Mouse (Mus musculus) kidney, postnatal 14 days (tissue): ENCODE data around the gene Nr3c2.
A peak's percentile ranks its signal among the peaks of the same experiment; 100 is the strongest.

Experiments
- DNase-seq: peaks from one replicate; pipeline ENCODE4 v3.0.0; 2022; ENCODE audit warnings: mixed read lengths

Nr3c2 gene

DNA sequence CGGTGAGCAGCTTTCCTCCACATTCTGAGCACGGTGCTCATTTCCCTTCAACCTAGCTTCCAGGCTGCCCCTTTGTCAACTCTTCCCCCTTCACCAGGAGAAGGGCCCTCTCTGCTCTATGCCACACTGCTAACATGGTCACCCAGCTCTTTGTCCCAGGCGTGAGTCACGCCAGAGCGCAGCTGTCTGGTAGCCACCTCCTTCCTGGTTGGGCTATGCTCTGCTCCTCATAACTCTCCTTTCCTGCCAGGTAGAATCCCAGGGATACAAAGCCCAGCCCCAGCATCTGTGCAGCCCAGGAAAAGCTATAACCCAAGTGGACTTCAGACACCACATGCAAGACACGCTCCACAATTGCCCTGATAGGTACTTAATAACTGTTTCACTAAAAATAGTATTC is 362.0 kb downstream of the Nr3c2 start:
- DNase-seq, result peak; percentile 11

DNA sequence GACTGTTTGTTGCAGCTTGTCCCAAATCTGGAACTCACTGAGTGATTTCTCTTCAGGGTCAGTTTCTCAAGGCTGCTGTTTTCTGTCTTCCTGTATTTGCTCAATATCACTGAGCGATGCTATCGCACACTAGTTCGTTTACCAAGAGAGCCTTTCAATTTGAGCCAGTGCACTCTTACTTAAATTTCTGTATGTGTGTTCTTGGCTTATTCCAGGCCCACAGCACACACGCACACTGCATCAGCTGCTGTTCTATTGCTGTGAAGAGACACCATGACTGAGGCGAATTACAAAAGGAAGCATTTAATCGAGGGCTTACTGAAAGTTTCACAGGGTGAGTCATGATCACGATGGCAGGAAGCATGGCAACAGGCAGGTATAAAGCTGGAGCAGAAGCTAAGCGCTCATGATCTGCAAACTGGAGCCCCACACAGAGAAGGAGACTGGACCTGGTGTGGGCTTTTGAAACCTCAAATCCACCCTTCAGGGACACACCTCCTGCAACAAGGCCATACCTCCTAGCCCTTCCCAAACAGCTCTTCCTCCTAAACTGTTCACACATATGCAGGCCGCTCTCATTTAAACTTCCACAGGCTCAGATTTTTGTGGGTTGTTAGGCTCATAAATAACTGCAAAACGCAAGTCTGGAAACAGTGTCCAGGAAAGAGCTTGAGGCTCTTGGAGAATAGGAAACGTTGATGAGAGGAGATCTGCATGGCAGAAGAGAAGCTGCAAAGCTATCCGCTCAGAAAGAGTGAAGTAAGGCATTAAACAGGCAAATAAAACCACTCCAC is 363.2 kb downstream of the Nr3c2 start:
- no peak for DNase-seq

DNA sequence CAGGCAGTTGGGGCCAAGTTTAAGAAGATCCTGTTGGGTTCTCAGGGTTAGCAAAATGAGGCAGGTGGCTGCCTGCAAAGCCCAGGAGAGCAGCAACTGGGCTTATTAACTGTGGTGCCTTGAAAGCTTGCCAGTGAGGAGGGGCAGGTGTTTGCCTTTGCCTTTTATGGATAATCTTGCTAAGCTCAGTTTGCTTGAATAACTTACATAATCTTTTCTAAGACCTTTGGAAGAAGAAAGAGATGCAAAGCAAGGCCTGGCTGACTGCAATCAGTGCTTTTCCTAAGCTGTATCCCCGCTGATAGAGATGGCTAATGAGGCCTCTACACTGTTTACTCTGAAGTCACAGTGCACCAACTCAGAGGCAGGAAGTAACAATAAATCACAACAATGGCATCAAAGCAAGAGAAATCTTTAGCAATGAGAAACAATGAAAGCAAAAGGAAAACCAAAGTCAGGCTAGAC is 368.7 kb downstream of the Nr3c2 start:
- peak; percentile 67 for DNase-seq

DNA sequence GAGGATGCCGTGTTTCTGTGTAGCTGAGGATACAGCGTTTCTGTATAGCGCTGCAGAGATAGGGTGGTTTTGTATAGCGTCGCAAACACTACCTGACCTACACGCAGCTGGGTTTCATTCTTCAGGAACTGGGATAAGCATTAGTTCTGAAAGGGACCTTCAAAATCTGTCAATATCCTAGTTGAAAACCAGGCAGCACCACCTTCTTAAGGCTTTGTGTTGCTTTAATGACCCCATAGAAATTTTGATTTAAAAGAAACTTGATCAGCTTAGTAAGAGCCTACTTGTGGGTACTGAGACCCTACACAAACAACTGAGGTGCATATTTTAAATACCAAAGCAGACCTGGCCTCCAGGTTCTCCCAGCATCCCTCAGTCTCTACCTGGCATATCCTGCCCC is 372.9 kb downstream of the Nr3c2 start:
- DNase-seq, result no peak

DNA sequence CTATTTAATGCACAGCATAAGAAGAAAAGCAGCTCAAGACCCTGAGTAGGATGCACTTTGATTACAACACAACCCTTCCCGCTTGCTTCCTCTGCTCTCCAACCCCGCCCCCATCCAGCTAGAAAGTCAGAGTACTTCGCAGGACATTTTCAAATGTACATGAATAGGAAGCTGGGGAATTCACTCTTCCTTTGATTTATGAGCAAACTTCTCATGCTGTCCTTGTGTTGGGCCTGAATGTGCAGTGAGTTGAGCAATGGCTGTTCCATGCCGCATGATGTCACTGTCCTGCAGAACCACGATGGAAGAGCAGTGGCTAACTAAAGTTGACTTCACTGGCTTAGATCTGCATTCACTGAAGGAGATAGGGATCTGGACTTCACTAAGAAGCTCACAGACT is 376.3 kb downstream of the Nr3c2 start:
- no peak for DNase-seq

DNA sequence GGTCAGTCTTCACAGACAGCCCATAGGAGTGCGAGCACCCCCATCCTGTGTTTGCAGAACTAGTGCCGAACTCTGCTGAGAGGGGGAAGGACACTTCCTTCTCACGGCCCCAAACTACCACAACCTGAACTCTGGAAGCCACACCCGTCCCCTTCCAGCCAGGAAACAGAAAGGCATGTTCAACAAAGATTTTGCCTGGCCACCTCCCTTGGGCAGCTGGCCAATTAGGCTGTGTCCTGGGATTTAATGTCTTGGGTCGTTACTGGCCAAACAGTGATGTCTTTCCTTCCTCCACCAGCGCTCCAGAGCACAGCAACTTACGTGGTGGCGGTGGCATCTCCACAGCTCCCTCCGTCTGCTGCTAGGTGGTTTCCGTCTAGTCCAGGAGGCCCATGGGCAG is 377.6 kb downstream of the Nr3c2 start:
- DNase-seq, result peak; percentile 65

DNA sequence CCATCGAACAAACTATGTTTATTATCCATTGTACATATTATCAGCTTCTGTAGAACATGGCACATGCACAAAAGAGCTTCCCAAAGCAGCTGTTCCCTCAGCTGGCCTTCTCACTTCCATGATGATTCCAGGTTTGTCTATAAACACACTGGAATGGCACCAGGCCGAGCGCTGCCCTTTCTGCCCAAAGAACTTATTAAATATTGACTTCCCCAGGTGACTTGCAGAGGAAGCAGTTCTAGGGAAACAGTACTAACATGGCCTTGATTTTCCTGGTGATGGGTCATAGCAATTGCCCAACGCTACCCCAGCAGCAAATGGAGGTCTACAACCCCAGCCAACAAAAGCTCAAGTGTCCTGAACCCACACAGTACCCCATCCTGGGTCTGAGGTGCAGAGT is 379.0 kb downstream of the Nr3c2 start:
- no peak for DNase-seq

DNA sequence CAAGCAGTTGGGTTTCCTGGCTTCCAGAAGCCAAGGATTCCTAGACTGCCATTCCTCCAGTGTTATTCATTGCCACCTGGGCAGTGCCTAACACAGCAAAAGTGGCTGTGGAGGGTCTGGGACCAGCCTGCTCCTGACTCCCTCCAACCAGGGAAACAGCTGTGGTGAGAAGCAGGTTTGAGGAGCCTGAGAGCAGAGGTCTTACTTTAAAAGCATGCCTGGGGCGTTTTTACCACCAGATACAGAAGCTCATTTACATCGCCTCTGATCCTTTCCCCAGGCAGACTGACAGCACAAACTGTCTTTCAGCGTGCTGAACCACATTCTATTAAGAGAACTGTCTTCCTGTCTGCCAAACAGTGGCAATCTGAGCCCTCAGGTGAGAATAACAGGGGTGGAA is 380.7 kb downstream of the Nr3c2 start:
- no peak for DNase-seq

DNA sequence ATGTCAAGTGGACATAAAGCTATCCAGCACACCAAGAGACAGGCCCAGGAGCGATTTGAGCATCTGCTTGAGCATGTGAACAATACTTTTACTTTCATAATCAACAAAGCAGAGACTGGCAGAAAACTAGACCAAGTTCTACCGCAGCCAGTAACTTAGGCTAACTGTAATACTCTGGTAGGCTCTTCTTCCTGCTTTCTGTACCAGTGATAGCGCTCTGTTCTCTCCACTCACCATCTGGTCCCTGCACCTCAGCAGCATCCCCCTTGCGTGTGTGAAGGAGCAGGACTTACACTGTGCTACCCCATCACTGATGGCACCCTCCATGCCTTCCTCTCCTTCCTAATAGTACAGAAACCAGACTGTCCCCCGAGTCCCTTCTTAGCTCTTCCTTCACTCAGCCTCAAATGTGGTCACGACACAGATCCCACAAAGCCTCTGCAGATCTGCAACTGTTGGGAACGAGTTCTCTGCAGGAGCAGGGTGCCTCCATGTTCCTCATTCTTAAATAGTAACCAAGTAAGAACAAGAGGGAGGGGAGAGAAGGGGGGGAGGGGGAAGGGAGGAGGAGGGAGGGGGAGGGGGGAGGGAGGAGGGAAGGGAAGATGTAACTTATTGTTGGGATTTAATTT is 383.5 kb downstream of the Nr3c2 start:
- no peak for DNase-seq

DNA sequence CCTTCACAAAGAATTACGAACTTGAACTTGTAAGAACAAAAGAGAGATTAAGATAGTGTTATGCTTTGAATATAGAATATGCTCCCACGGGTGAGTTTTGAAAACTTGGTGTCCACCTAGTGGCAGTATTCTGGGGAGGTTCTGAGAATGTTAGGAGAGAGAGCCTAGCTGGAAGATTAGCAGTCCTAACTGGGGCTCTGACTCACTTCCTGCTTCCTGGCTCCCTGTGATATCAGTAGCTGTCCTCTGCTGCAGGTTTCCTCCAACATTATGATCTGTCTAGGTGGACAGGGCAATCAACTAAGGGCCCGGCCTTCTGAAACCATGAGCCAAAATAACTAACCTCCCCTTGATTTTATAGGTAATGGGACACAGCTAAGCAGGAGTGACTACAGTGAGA is 385.2 kb downstream of the Nr3c2 start:
- DNase-seq, result no peak

DNA sequence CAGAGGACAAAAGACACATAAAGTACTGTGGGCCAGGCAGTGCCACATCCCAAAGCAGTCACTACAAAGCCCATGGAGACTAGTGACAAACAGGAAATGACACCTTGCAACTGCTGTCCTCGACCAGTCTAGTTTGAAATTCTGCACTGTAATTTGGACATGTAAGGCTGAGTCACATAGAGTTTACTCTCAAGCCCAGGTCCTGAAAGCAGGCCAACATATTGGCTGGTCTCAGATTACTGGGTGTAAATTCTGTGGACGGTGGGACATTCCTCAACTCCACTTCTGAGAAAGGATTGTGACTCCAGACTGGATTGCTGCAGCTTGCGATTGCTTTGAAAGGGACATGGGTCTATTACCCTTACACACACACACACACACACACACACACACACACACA is 388.8 kb downstream of the Nr3c2 start:
- DNase-seq, result no peak

DNA sequence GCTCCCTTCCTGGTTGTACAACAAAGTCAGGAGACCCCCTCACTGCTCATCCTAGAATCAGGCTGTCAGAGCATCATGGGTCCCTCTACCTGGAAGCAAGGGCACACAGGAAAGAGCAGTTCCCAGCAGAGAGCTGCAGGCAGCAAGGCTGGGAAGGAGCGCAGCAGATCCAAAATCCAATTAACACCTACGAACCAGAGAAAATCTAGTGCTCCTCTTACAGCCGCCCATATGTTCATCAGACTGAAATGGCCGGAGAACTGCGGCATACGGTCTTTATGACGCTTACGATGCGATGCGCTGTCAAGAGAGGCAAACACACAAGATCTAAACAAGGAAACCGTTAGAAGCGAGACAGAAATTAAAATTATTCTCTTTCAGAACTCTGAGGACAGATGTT is 389.2 kb downstream of the Nr3c2 start:
- no peak for DNase-seq

DNA sequence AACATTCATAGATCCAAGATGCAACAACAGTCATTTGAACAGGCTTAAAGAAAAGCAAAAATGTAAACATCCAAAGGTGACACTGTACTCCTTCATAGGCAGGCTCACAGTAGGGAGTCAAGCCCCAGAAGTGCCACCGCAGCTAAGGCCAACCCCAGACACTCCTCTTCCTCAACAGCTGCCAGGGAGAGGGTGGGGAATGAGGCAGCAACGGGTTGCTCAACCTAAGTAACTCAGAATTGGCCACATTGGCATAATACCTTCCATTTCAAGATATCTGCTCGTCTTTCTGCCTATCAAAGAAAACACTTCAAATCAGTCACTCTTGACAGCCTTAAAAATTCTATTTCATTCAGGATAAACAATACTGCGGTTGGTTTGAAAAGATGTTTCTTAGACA is 392.9 kb downstream of the Nr3c2 start:
- no peak for DNase-seq

DNA sequence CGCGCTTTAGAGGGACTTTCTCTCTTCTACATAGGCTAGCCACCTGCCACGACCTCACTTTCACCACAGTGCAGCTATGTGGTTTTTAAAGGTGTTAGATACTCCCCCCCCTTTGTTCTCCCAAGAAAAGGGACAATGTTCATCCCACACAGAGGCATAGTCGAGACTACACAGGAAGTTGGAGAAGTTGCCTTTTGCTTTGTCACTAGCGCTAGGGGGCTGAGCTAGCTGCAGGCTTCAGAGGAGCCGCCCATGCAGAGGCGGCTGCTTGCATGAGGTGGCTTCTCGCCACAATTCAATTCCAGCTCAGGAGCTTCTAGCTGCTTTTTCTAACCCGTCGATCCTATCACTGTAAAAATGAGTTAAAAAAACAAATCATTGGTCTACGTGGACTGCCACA is 393.4 kb downstream of the Nr3c2 start:
- no peak for DNase-seq

DNA sequence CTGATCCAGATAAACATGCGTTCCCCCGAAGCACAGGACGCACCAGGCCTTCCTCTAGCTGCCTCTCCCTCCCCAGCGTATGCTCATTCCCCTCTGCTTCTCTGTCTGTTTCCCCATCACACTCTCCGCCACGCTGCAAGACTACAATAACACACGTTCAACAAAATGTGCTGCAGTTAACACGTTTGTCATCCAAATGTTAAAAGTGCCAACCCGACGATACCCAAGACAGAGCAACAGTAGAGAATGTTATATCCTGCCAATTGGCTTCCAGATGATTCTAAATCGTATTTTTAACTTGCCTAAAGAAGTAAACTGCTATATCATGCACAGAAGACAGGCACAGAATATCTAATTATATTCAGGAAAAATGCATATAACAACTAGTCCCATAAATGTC is 395.4 kb downstream of the Nr3c2 start:
- DNase-seq, result no peak
